Mouse (Mus musculus) limb, embryonic 10.5 days (tissue): ENCODE measurements around the gene Adm. TPM values are rescaled to one million over a fixed set of nuclear protein-coding genes. Genes with fewer than 3 reads are reported as not detected.

Experiments used
- DNase-seq: peaks from one replicate; pipeline ENCODE4 v3.0.0-alpha.2; 2017; ENCODE audit warnings: low spot score
- H3K27ac ChIP-seq: fragments of 300-500 bp; sonication (generic); 2 replicates; pipeline ENCODE4 v1.5.1; 2016; ENCODE audit warnings: mild to moderate bottlenecking
- H3K27me3 ChIP-seq: fragments of 300-500 bp; sonication (generic); 2 replicates; pipeline ENCODE4 v1.6.1; 2016; ENCODE audit warnings: low read depth, mild to moderate bottlenecking; ENCODE audit not compliant: poor library complexity, severe bottlenecking
- H3K36me3 ChIP-seq: fragments of 300-500 bp; sonication (generic); 2 replicates; pipeline ENCODE4 v1.6.1; 2016; ENCODE audit warnings: mild to moderate bottlenecking, moderate library complexity
- H3K4me1 ChIP-seq: fragments of 300-500 bp; sonication (generic); 2 replicates; pipeline ENCODE4 v1.6.1; 2016
- H3K4me3 ChIP-seq: fragments of 300-500 bp; sonication (generic); 2 replicates; pipeline ENCODE4 v1.5.1; 2016; ENCODE audit warnings: mild to moderate bottlenecking, moderate library complexity
- H3K9me3 ChIP-seq: fragments of 300-500 bp; sonication (generic); replicated peaks from 2 replicates; pipeline ENCODE4 v1.6.1; 2016; ENCODE audit warnings: mild to moderate bottlenecking
- WGBS: fragments of 180-500 bp; shearing (Covaris S2); methylation state at CpG from one replicate; pipeline ENCODE4 v1.1.7; 2016; 5-methylcytosine and 5-hydroxymethylcytosine counted together
- polyA plus RNA-seq: library from polyadenylated mRNA; unstranded; fragments of >200 nt; fragmentation: Nextera tagmentation; extraction: Ambion mirVana; gene quantifications from 2 replicates; pipeline ENCODE4 v1.2.1, GENCODE M21; 2016

The Adm gene
- polyA plus RNA-seq, 1 experiment from 2014 or later: 1.3 TPM

DNA sequence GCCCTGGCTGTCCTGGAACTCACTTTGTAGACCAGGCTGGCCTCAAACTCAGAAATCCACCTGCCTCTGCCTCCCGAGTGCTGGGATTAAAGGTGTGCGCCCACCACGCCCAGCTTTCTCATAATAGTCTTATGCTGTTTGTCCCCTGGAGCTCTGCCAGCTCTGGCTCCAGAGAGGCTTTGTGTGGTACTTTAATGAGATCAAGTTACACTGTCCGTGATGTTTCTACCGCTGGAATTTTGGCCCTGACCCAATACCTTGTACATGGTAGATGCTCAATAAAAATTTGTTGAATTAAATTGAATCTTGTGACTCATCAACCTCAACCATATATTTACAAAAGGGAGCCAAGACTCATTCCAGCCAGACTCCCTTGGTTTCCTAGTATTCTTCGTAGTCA is 23.6 kb downstream of the Adm start:
- WGBS: 86% methylated on average over 6 of the region's 6 CpGs
- H3K4me3 ChIP-seq: no peak overlapping the region
- H3K9me3 ChIP-seq: no peaks in the 10 kb centered on the region
- no peak overlapping the region for H3K27ac ChIP-seq
- H3K27me3 ChIP-seq: no peaks in the 10 kb centered on the region
- no peak for DNase-seq
- no peaks in the 10 kb centered on the region for H3K36me3 ChIP-seq
- H3K4me1 ChIP-seq: no peaks in the 10 kb centered on the region

GRCm38 (mm10) chr7:110655230-110655629 is 27.8 kb downstream of the Adm start:
- no peaks in the 10 kb centered on the region for H3K9me3 ChIP-seq
- no peak for DNase-seq
- H3K36me3 ChIP-seq: no peaks in the 10 kb centered on the region
- WGBS: 90% methylated on average over 3 of the region's 3 CpGs
- no peaks in the 10 kb centered on the region for H3K27me3 ChIP-seq
- H3K4me1 ChIP-seq: no peaks in the 10 kb centered on the region
- H3K4me3 ChIP-seq: no peak overlapping the region
- no peak overlapping the region for H3K27ac ChIP-seq

DNA sequence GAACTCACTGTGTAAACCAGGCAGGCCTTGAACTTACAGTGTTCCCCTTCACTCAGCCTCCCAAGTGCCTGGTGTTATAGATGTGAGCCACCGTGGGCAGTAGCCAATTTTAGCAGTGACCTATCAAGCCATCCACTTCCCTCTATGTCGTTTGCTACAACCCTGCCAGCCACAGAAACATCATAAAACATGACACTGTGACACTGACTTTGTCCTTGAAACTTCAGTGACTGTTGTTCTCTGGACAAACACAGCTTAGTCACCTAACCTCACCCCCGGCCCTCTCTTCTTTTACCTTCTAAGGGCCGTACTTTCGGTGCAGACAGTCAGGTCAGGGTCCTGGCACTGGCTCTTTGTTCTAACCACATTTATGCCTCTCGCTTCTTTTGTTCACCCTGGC is 28.5 kb downstream of the Adm start:
- H3K27me3 ChIP-seq: no peaks in the 10 kb centered on the region
- H3K4me1 ChIP-seq: no peaks in the 10 kb centered on the region
- WGBS: 84% methylated on average over 6 of the region's 6 CpGs

GRCm38 (mm10) chr7:110658378-110658928 is 31.0 kb downstream of the Adm start:
- no peaks in the 10 kb centered on the region for H3K4me1 ChIP-seq
- WGBS: 67% methylated on average over 3 of the region's 3 CpGs
- H3K27ac ChIP-seq: no peak overlapping the region
- no peaks in the 10 kb centered on the region for H3K27me3 ChIP-seq
- H3K36me3 ChIP-seq: no peaks in the 10 kb centered on the region
- no peaks in the 10 kb centered on the region for H3K9me3 ChIP-seq
- DNase-seq: no peak
- H3K4me3 ChIP-seq: no peak overlapping the region

More for the DNA sequence above, 28.5 kb downstream of the Adm start:
- Histone ChIP-seq H3K36me3 (no peaks in the 10 kb centered on the region), H3K9me3 (no peaks in the 10 kb centered on the region), H3K4me3 (no peak overlapping the region), H3K27ac (no peak overlapping the region)
- DNase-seq: no peak

DNA sequence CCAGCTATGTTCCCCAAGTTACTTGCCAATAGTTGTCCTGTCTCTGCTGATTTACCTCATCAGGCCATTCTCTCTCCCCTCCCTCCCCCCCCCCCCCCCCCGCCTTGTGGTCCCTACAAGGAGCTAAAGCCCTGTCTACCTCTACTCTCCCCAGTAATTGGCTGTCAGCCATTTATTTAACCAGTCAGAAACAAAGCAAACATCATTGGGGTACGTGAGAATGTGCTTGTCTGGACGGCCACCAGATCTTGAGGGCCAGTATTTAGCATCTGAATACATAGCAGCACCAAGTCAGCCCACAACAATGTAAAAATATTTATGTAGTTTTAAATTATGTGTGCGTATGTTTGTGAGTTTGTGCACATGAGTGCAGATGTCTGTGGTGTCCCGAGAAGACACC is 39.1 kb downstream of the Adm start:
- H3K27me3 ChIP-seq: no peaks in the 10 kb centered on the region
- peak; percentile 18 for DNase-seq
- WGBS: 77% methylated on average over 5 of the region's 5 CpGs

GRCm38 (mm10) chr7:110668247-110668646 is 40.8 kb downstream of the Adm start:
- no peak overlapping the region for H3K4me3 ChIP-seq
- no peak overlapping the region for H3K27ac ChIP-seq
- no peaks in the 10 kb centered on the region for H3K36me3 ChIP-seq
- no peaks in the 10 kb centered on the region for H3K27me3 ChIP-seq
- no peak for DNase-seq
- 85% methylated on average over 6 of the region's 6 CpGs for WGBS
- H3K4me1 ChIP-seq: no peaks in the 10 kb centered on the region
- no peaks in the 10 kb centered on the region for H3K9me3 ChIP-seq

More for the DNA sequence above, 39.1 kb downstream of the Adm start:
- H3K4me3 ChIP-seq: no peak overlapping the region
- no peak overlapping the region for H3K27ac ChIP-seq
- no peaks in the 10 kb centered on the region for H3K4me1 ChIP-seq
- H3K9me3 ChIP-seq: no peaks in the 10 kb centered on the region
- no peaks in the 10 kb centered on the region for H3K36me3 ChIP-seq

DNA sequence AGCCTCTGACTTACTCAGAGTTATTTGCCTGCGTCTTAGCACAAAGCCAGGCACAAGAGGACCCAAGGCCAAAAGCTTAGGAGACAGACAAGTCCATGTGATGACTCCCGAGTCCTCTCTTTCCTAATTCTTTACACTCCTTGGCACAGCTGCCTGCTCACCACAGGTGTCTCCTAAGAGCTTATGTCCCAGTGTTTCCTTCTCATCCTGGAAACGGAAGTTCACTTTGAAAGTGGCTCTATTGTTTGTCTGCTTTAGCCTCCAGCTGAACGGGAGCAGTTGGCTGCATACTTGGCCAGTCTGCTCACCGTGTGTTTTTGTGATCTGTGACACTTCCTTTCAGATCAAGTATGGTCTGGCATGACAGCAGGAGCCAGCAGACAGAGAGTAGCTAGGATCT is 41.3 kb downstream of the Adm start:
- Histone ChIP-seq H3K4me1 (no peaks in the 10 kb centered on the region), H3K9me3 (no peaks in the 10 kb centered on the region), H3K36me3 (no peaks in the 10 kb centered on the region), H3K27ac (no peak overlapping the region), H3K4me3 (no peak overlapping the region), H3K27me3 (no peaks in the 10 kb centered on the region)
- DNase-seq: peak; percentile 23
- WGBS: 64% methylated on average over 5 of the region's 5 CpGs

DNA sequence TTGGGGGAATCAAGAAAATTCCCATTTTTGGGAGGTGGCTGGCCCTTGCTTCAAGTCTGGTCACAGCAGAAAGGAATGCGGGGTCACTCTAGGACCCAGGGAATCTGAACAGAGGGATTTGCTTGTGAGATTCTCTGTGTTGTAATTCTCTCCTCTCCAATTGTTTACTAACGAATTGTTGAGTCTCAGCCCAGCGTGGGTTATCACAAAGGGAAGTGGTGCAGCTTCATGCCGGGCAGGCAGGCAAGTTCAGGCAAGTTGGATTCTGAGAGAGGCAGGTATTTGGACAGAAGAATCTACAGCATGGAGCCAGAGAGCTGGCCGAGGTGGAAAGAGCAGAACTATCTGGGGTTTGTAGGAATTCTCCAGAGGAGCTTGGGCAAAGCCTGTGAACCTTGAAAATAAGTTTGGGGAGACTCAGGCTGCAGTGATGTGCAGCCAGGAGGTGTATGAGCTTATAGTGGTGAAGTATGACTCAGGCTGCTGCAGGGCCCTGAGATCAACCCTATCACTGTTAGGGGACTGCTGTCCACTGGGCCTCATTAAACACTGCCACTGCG is 43.7 kb downstream of the Adm start:
- H3K36me3 ChIP-seq: no peaks in the 10 kb centered on the region
- peak; percentile 27 for DNase-seq
- H3K9me3 ChIP-seq: no peaks in the 10 kb centered on the region
- 55% methylated on average over 6 of the region's 6 CpGs for WGBS
- no peaks in the 10 kb centered on the region for H3K4me1 ChIP-seq
- H3K27ac ChIP-seq: 0 out of 2 replicates have a peak overlapping the region, but pooled peaks have one; percentile 4
- H3K4me3 ChIP-seq: no peak overlapping the region
- no peaks in the 10 kb centered on the region for H3K27me3 ChIP-seq

Other genes with a start within 250 kb of the Adm start
- gene Sbf2, start 12.7 kb upstream of the Adm start, polyA plus RNA-seq: 26.8 and 28.7 TPM in 2 replicates
- gene Ampd3, start 140.5 kb downstream of the Adm start, polyA plus RNA-seq: 1.0 and 1.9 TPM in 2 replicates
- gene Rnf141, start 216.8 kb downstream of the Adm start, polyA plus RNA-seq: 16.8 and 18.3 TPM in 2 replicates
- gene Lyve1, start 235.6 kb downstream of the Adm start, polyA plus RNA-seq: 0.18 and 0.30 TPM in 2 replicates